In genomic region chr1:173366701-173367355, GRCm38 (mm10) we compare ENCODE assay signal across 8 mouse cellular contexts. TPM values are rescaled to one million over a fixed set of nuclear protein-coding genes. Genes with fewer than 3 reads are reported as not detected.
A peak's percentile ranks its signal among the peaks of the same experiment; 100 is the strongest.
DNase-seq lines count a peak whose midpoint lies in the region; ATAC-seq and TF ChIP-seq lines count a peak whose summit lies in the region.

No protein-coding gene starts in this region.

- 3% methylated on average over 30 of the region's 31 CpGs for WGBS in spleen, adult 2 months
- under 1% methylated on average over 31 of the region's 31 CpGs for WGBS in midbrain, embryonic 13.5 days

- peak overlapping the region; percentile 10; the same call in 1 of the 2 replicates for H3K4me3 ChIP-seq in spleen, adult 2 months (ENCODE audit: extremely low read depth, insufficient read depth, insufficient read length)
- peak overlapping the region; percentile 92 for H3K4me3 ChIP-seq in midbrain, embryonic 13.5 days (replicated peaks)

- ATAC-seq in cerebellum, adult (ENCODE audit: insufficient number of reproducible peaks, low FRiP score, low TSS enrichment): no peak
- peak; percentile 79 for ATAC-seq in midbrain, embryonic 13.5 days

- H3K9ac ChIP-seq in midbrain, embryonic 13.5 days (replicated peaks): peak overlapping the region; percentile 96

- no peak for TF ChIP-seq POLR2A in spleen, adult 2 months (IDR thresholded peaks at IDR 0.05; ENCODE audit: low read depth, low read length)

- no peaks in the 10 kb centered on the region for H3K4me1 ChIP-seq in spleen, adult 2 months (ENCODE audit: control insufficient read depth, insufficient read depth, insufficient read length)
- peaks cover 46% of the 10 kb centered on the region for H3K4me1 ChIP-seq in midbrain, embryonic 13.5 days (replicated peaks)

- no peaks in the 10 kb centered on the region for H3K36me3 ChIP-seq in spleen, adult 2 months (ENCODE audit: control insufficient read depth, insufficient read depth, low read length)
- no peaks in the 10 kb centered on the region for H3K36me3 ChIP-seq in midbrain, embryonic 13.5 days

- DNase-seq in cerebellum, adult 11 months: peak; percentile 55
- no peak for DNase-seq in spleen, adult 2 months (ENCODE audit: low read depth in 1 of 2, low spot score in 2 of 2)
- no peak for DNase-seq in spleen, adult 12 weeks (ENCODE audit: low spot score)
- peak; percentile 51 for DNase-seq in layer of hippocampus, adult 9-11 months
- no peak for DNase-seq in spleen, postnatal 4 days (ENCODE audit: low spot score in 2 of 2)
- no peak for DNase-seq in spleen, postnatal 36 days (ENCODE audit: low spot score in 2 of 2)

- H3K27me3 ChIP-seq in spleen, adult 2 months (ENCODE audit: control insufficient read depth, insufficient read depth, low read length): peaks cover 12% of the 10 kb centered on the region
- no peaks in the 10 kb centered on the region for H3K27me3 ChIP-seq in midbrain, embryonic 13.5 days

- no peak for TF ChIP-seq CTCF in spleen, adult 2 months (IDR thresholded peaks at IDR 0.05; ENCODE audit: extremely low read depth, insufficient read depth, insufficient read length, insufficient replicate concordance)

- H3K4me2 ChIP-seq in midbrain, embryonic 13.5 days (replicated peaks): peak overlapping the region; percentile 84

- H3K9me3 ChIP-seq in midbrain, embryonic 13.5 days: no peaks in the 10 kb centered on the region

- H3K27ac ChIP-seq in spleen, adult 2 months (ENCODE audit: insufficient read depth, low read length): no peak overlapping the region
- peak overlapping the region; percentile 93 for H3K27ac ChIP-seq in midbrain, embryonic 13.5 days

RNA-seq across cellular contexts. Expression of gene Cadm3, which starts 0.7 kb away (rescaled TPM):
- 5.1 and 9.6 TPM in 2 replicates for polyA plus RNA-seq in spleen, adult 2 months (2012; rRNA removed)
- polyA plus RNA-seq in midbrain, embryonic 13.5 days (2015; fragmentation: Nextera tagmentation; extraction: Ambion mirVana): 44.1 and 49.5 TPM in 2 replicates

RNA-seq across cellular contexts. Expression of gene Aim2, which starts 16.1 kb away (rescaled TPM):
- 10.0 and 10.4 TPM in 2 replicates for polyA plus RNA-seq in spleen, adult 2 months (2012; rRNA removed)
- polyA plus RNA-seq in midbrain, embryonic 13.5 days (2015; fragmentation: Nextera tagmentation; extraction: Ambion mirVana): 2.6 and 3.3 TPM in 2 replicates

RNA-seq across cellular contexts. Expression of gene Ackr1, which starts 33.3 kb away (rescaled TPM):
- polyA plus RNA-seq in spleen, adult 2 months (2012; rRNA removed): 13.0 and 13.2 TPM in 2 replicates
- polyA plus RNA-seq in midbrain, embryonic 13.5 days (2015; fragmentation: Nextera tagmentation; extraction: Ambion mirVana): 14.0 and 14.8 TPM in 2 replicates

Comparison
In these comparisons a context has a peak if more than half of its experiments do, and no peak if none do; other contexts are left out.
1. DNase-seq: peak in cerebellum, adult 11 months (single experiment) and layer of hippocampus, adult 9-11 months (single experiment); none in spleen, adult 2 months (0 of 2), spleen, adult 12 weeks (single experiment), spleen, postnatal 4 days (0 of 2) and spleen, postnatal 36 days (0 of 2).